Mouse (Mus musculus) naive thymus-derived CD4-positive, alpha-beta T cell, adult 2 months (primary cell): Measurements from ENCODE around the gene Specc1l.

Experiments
- DNase-seq: peaks from one replicate; pipeline ENCODE4 v3.0.0-alpha.2; 2011; ENCODE audit warnings: low read depth

Gene Specc1l

GRCm38 (mm10) chr10:75211807-75212645, at the start of gene Specc1l:
Gene Specc1l (plus strand): TSS chr10:75212073.
- peak; percentile 99 for DNase-seq

GRCm38 (mm10) chr10:75165825-75166481, 45.9 kb upstream of the Specc1l start:
- DNase-seq = no peak

- no peak for DNase-seq
Measured at GRCm38 (mm10) chr10:75166601-75167000, 45.3 kb upstream of the Specc1l start.

- DNase-seq = no peak
Measured at GRCm38 (mm10) chr10:75170207-75170850, 41.5 kb upstream of the Specc1l start.

- DNase-seq = no peak
Measured at GRCm38 (mm10) chr10:75173056-75173455, 38.8 kb upstream of the Specc1l start.

GRCm38 (mm10) chr10:75173712-75174111, 38.2 kb upstream of the Specc1l start:
- no peak for DNase-seq

- DNase-seq = no peak
Measured at GRCm38 (mm10) chr10:75176494-75176893, 35.4 kb upstream of the Specc1l start.

GRCm38 (mm10) chr10:75178911-75179310, 33.0 kb upstream of the Specc1l start:
- DNase-seq = no peak

- DNase-seq = peak; percentile 79
Measured at GRCm38 (mm10) chr10:75182151-75182774, 29.6 kb upstream of the Specc1l start.

GRCm38 (mm10) chr10:75184826-75185225, 27.0 kb upstream of the Specc1l start:
- DNase-seq = no peak

GRCm38 (mm10) chr10:75186551-75186950, 25.3 kb upstream of the Specc1l start:
- no peak for DNase-seq

- no peak for DNase-seq
Measured at GRCm38 (mm10) chr10:75187366-75188056, 24.4 kb upstream of the Specc1l start.

GRCm38 (mm10) chr10:75191647-75192046, 20.2 kb upstream of the Specc1l start:
- peak; percentile 25 for DNase-seq

- no peak for DNase-seq
Measured at GRCm38 (mm10) chr10:75197817-75198216, 14.1 kb upstream of the Specc1l start.

- no peak for DNase-seq
Measured at GRCm38 (mm10) chr10:75200733-75201132, 11.1 kb upstream of the Specc1l start.

- no peak for DNase-seq
Measured at GRCm38 (mm10) chr10:75206192-75206591, 5.7 kb upstream of the Specc1l start.

GRCm38 (mm10) chr10:75210841-75211240, 1.0 kb upstream of the Specc1l start:
- no peak for DNase-seq

- no peak for DNase-seq
Measured at GRCm38 (mm10) chr10:75212981-75213380, 1.1 kb downstream of the Specc1l start.

GRCm38 (mm10) chr10:75220722-75221121, 8.8 kb downstream of the Specc1l start:
- no peak for DNase-seq

- DNase-seq = no peak
Measured at GRCm38 (mm10) chr10:75221936-75222610, 10.2 kb downstream of the Specc1l start.

GRCm38 (mm10) chr10:75222611-75222998, 10.7 kb downstream of the Specc1l start:
- DNase-seq = peak; percentile 58
